Mouse (Mus musculus) small intestine, adult 2 months (tissue): Measurements from ENCODE around the gene Exoc2.

Source experiments
- CTCF ChIP-seq: fragments of 200-500 bp; IDR thresholded peaks from 2 replicates; pipeline ENCODE4 v1.5.1; 2012; ENCODE audit warnings: low read depth, mild to moderate bottlenecking, control low read depth, inconsistent platforms, low read length, moderate library complexity, mixed read lengths; ENCODE audit not compliant: insufficient replicate concordance, insufficient read length; ENCODE audit errors: extremely low read depth
- POLR2A ChIP-seq: fragments of 200-500 bp; IDR thresholded peaks from 2 replicates; pipeline ENCODE4 v1.6.1; 2012; ENCODE audit warnings: low read depth, mild to moderate bottlenecking, control low read depth, inconsistent platforms, low read length, moderate library complexity

DNA sequence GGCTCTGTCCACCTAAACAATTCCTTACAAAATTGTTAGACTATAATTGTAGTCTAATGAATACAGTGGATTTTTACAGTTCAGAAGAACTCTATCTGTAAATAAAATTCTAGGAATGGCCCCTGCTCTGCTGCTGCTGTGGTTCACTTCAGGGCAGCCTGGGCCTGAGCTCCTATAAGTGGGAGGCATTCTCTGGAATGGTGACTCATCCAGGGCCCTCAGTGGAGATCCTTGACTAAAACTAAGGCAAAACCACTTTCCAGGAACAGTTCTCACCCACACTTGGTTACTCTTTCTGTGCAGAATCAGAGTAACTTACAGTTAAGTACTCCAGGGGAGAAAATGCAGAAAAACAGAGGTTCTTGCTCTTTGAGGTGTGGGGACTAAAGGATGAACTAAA lies 108.4 kb downstream of the Exoc2 start:
- TF ChIP-seq POLR2A (no peak), CTCF (no peak)
